Mouse (Mus musculus): Measurements from ENCODE around the gene Cdan1. TPM values are rescaled to one million over a fixed set of nuclear protein-coding genes. Genes with fewer than 3 reads are reported as not detected.

The Cdan1 gene
- polyA plus RNA-seq, 1 experiment from 2014 or later, result 6.3 TPM

GRCm38 (mm10) chr2:120858131-120858530 lies 8.2 kb upstream of the Cdan1 start:
- no peak overlapping the region for H3K4me3 ChIP-seq (ENCODE audit: low read length)
- no peak for ATAC-seq
- WGBS, result 83% methylated on average over 3 of the region's 3 CpGs

DNA sequence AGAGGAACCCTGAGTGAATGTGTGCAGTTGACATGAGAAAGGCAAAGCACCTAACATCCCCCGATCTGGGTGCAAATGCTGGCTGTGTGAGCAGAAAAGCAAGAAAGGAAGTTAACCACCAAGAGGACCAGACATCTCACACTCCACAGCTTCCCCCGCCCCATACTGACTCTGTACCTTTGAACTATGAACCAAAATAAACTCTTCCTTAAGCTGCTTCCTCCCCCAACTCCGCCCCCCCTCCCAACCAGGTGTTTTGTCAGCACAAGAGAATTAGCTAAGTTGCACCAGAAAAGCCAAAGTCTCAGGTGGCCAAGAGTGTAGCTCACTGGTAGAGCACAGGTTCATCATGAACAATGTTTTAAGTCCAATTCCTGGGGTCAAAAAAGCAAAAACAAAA lies 3.2 kb upstream of the Cdan1 start:
- 91% methylated on average over 3 of the region's 3 CpGs for WGBS
- no peak for ATAC-seq
- Histone ChIP-seq H3K4me2 (ENCODE audit: low read length) (no peak overlapping the region), H3K9ac (ENCODE audit: low read depth, low read length) (no peak overlapping the region), H3K4me1 (ENCODE audit: control insufficient read depth, insufficient read depth, low read depth, low read length) (no peaks in the 10 kb centered on the region; the same call in 1 of the 2 replicates), H3K4me3 (ENCODE audit: low read length) (no peak overlapping the region), H3K27ac (ENCODE audit: low read depth, low read length) (no peak overlapping the region), H3K36me3 (ENCODE audit: control insufficient read depth, insufficient read depth, low read length) (no peaks in the 10 kb centered on the region), H3K9me3 (ENCODE audit: control insufficient read depth, low read length) (no peaks in the 10 kb centered on the region), H3K27me3 (replicated peaks; ENCODE audit: control insufficient read depth, insufficient read depth, low read length) (no peaks in the 10 kb centered on the region)

More at GRCm38 (mm10) chr2:120858131-120858530, 8.2 kb upstream of the Cdan1 start:
- Histone ChIP-seq H3K4me1 (ENCODE audit: control insufficient read depth, insufficient read depth, low read depth, low read length) (no peaks in the 10 kb centered on the region), H3K36me3 (ENCODE audit: control insufficient read depth, insufficient read depth, low read length) (peaks cover 12% of the 10 kb centered on the region), H3K9ac (ENCODE audit: low read depth, low read length) (no peak overlapping the region), H3K27ac (ENCODE audit: low read depth, low read length) (no peak overlapping the region), H3K4me2 (ENCODE audit: low read length) (no peak overlapping the region), H3K27me3 (replicated peaks; ENCODE audit: control insufficient read depth, insufficient read depth, low read length) (no peaks in the 10 kb centered on the region), H3K9me3 (ENCODE audit: control insufficient read depth, low read length) (no peaks in the 10 kb centered on the region)

GRCm38 (mm10) chr2:120852626-120853025 lies 2.7 kb upstream of the Cdan1 start:
- no peak overlapping the region for H3K4me3 ChIP-seq (ENCODE audit: low read length)
- no peak overlapping the region for H3K4me2 ChIP-seq (ENCODE audit: low read length)
- H3K4me1 ChIP-seq (ENCODE audit: control insufficient read depth, insufficient read depth, low read depth, low read length), result peaks cover 5% of the 10 kb centered on the region
- no peak overlapping the region for H3K27ac ChIP-seq (ENCODE audit: low read depth, low read length)
- ATAC-seq, result no peak
- no peak overlapping the region for H3K9ac ChIP-seq (ENCODE audit: low read depth, low read length)
- 43% methylated on average over 1 of the region's 1 CpGs for WGBS
- no peaks in the 10 kb centered on the region for H3K27me3 ChIP-seq (replicated peaks; ENCODE audit: control insufficient read depth, insufficient read depth, low read length)
- H3K9me3 ChIP-seq (ENCODE audit: control insufficient read depth, low read length), result no peaks in the 10 kb centered on the region
- no peaks in the 10 kb centered on the region for H3K36me3 ChIP-seq (ENCODE audit: control insufficient read depth, insufficient read depth, low read length)

GRCm38 (mm10) chr2:120850424-120851082 lies 625 bp upstream of the Cdan1 start, which contains the start of gene Ttbk2:
Gene Ttbk2, minus strand, starts transcription at chr2:120850604.
- Histone ChIP-seq H3K27me3 (replicated peaks; ENCODE audit: control insufficient read depth, insufficient read depth, low read length) (no peaks in the 10 kb centered on the region), H3K4me3 (ENCODE audit: low read length) (peak within 1 kb of the TSS; percentile 93), H3K4me2 (ENCODE audit: low read length) (peak within 1 kb of the TSS; percentile 69), H3K4me1 (ENCODE audit: control insufficient read depth, insufficient read depth, low read depth, low read length) (peaks cover 6% of the 10 kb centered on the region), H3K9me3 (ENCODE audit: control insufficient read depth, low read length) (no peaks in the 10 kb centered on the region), H3K36me3 (ENCODE audit: control insufficient read depth, insufficient read depth, low read length) (no peaks in the 10 kb centered on the region), H3K9ac (ENCODE audit: low read depth, low read length) (peak within 1 kb of the TSS; percentile 95), H3K27ac (ENCODE audit: low read depth, low read length) (peak within 1 kb of the TSS; percentile 90)
- under 1% methylated on average over 39 of the region's 39 CpGs for WGBS
- ATAC-seq, result peak; percentile 100

DNA sequence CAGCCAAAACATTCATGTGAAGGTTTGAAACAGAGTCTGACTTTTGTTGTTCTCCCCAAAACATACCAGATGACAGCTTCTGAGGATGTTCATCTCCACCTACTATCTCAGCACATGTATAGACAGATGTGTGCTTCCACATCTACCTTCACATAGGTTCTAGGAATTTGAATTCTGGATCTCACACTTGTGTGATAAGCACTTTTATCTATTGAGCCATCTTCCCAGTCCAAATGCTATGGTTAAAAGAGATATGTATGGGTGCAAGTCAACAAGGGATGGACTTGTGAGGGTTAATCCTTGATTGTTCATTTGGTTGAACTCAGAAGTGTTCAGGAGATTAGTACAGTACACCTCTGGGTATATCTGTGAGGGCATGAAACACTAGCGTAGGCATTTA lies 4.6 kb downstream of the Cdan1 start:
- no peaks in the 10 kb centered on the region for H3K36me3 ChIP-seq (ENCODE audit: control insufficient read depth, insufficient read depth, low read length)
- no peak for ATAC-seq
- no peak overlapping the region for H3K4me2 ChIP-seq (ENCODE audit: low read length)
- no peaks in the 10 kb centered on the region for H3K27me3 ChIP-seq (replicated peaks; ENCODE audit: control insufficient read depth, insufficient read depth, low read length)
- H3K9ac ChIP-seq (ENCODE audit: low read depth, low read length), result no peak overlapping the region
- H3K4me3 ChIP-seq (ENCODE audit: low read length), result no peak overlapping the region
- H3K27ac ChIP-seq (ENCODE audit: low read depth, low read length), result no peak overlapping the region
- H3K9me3 ChIP-seq (ENCODE audit: control insufficient read depth, low read length), result no peaks in the 10 kb centered on the region
- 90% methylated on average over 1 of the region's 1 CpGs for WGBS
- peaks cover 6% of the 10 kb centered on the region for H3K4me1 ChIP-seq (ENCODE audit: control insufficient read depth, insufficient read depth, low read depth, low read length)

- WGBS, result 86% methylated on average over 4 of the region's 4 CpGs
- no peaks in the 10 kb centered on the region for H3K36me3 ChIP-seq (ENCODE audit: control insufficient read depth, insufficient read depth, low read length)
- ATAC-seq, result no peak
Measured at GRCm38 (mm10) chr2:120843990-120844389, 5.9 kb downstream of the Cdan1 start.

DNA sequence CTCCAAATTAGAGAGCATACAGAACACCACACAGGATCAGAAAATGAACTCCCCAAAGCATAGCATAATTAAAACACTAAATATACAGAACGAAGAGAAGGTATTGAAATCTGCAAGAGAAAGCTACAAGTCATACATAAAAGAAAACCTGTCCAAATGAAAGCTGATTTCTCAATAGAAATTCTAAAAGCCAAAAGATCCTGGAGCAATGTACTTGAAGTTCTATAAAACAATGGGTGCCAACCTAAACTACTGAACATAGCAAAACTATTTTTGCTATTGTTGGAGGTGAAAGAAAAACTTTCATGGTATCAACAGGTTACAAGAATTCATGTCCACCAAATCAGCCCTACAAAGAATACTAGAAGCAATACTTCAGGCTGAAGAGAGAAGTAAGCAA lies 8.7 kb downstream of the Cdan1 start:
- H3K4me1 ChIP-seq (ENCODE audit: control insufficient read depth, insufficient read depth, low read depth, low read length), result no peaks in the 10 kb centered on the region
- WGBS, result 84% methylated on average over 1 of the region's 1 CpGs

More at GRCm38 (mm10) chr2:120843990-120844389, 5.9 kb downstream of the Cdan1 start:
- no peak overlapping the region for H3K4me2 ChIP-seq (ENCODE audit: low read length)
- no peaks in the 10 kb centered on the region for H3K27me3 ChIP-seq (replicated peaks; ENCODE audit: control insufficient read depth, insufficient read depth, low read length)
- no peak overlapping the region for H3K27ac ChIP-seq (ENCODE audit: low read depth, low read length)
- no peaks in the 10 kb centered on the region for H3K9me3 ChIP-seq (ENCODE audit: control insufficient read depth, low read length)
- no peak overlapping the region for H3K4me3 ChIP-seq (ENCODE audit: low read length)
- peaks cover 6% of the 10 kb centered on the region for H3K4me1 ChIP-seq (ENCODE audit: control insufficient read depth, insufficient read depth, low read depth, low read length)
- H3K9ac ChIP-seq (ENCODE audit: low read depth, low read length), result no peak overlapping the region

GRCm38 (mm10) chr2:120835167-120835566 lies 14.8 kb downstream of the Cdan1 start:
- Histone ChIP-seq H3K27me3 (replicated peaks; ENCODE audit: control insufficient read depth, insufficient read depth, low read length) (no peaks in the 10 kb centered on the region), H3K9ac (ENCODE audit: low read depth, low read length) (no peak overlapping the region), H3K4me3 (ENCODE audit: low read length) (no peak overlapping the region), H3K4me1 (ENCODE audit: control insufficient read depth, insufficient read depth, low read depth, low read length) (no peaks in the 10 kb centered on the region), H3K4me2 (ENCODE audit: low read length) (no peak overlapping the region), H3K36me3 (ENCODE audit: control insufficient read depth, insufficient read depth, low read length) (no peaks in the 10 kb centered on the region), H3K9me3 (ENCODE audit: control insufficient read depth, low read length) (peaks cover 5% of the 10 kb centered on the region; the same call in 1 of the 2 replicates), H3K27ac (ENCODE audit: low read depth, low read length) (no peak overlapping the region)
- WGBS, result 99% methylated on average over 4 of the region's 4 CpGs
- no peak for ATAC-seq

More for the DNA sequence above, 8.7 kb downstream of the Cdan1 start:
- no peak overlapping the region for H3K4me3 ChIP-seq (ENCODE audit: low read length)
- ATAC-seq, result no peak
- no peaks in the 10 kb centered on the region for H3K36me3 ChIP-seq (ENCODE audit: control insufficient read depth, insufficient read depth, low read length)
- H3K4me2 ChIP-seq (ENCODE audit: low read length), result no peak overlapping the region
- H3K27me3 ChIP-seq (replicated peaks; ENCODE audit: control insufficient read depth, insufficient read depth, low read length), result no peaks in the 10 kb centered on the region
- H3K9ac ChIP-seq (ENCODE audit: low read depth, low read length), result no peak overlapping the region
- no peak overlapping the region for H3K27ac ChIP-seq (ENCODE audit: low read depth, low read length)
- peaks cover 3% of the 10 kb centered on the region; the same call in 1 of the 2 replicates for H3K9me3 ChIP-seq (ENCODE audit: control insufficient read depth, low read length)

DNA sequence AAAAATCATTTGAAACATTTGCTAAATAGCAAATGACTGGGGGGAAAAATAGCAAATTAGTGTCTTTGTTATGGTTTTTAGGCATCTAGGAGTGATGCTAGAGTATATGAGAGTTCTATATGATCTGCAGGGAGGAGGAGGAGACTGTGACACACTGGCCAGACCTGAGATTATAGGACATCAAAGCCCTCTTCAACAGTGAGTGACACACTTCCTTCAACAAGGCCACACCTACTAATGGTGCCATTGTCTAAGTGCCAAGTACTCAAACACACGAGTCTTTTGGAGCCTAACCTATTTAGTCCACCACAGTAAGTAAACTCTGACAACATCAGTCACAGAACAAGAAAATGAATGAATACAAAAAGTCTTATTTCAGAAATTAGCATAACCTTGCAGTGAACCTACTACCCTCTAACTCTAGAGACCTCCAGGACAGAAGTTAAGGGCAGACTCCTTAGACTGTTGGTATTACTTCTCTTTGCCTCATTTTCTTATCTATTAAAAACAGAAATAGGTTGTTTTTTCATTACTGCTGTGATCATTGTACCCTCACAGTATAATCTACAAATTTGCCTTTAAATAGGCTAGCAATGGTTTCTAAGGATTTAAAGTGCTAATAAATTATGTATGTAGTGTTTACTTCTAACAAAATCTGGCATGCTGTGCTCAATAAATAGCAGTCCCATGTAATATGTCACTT lies 22.8 kb downstream of the Cdan1 start:
- Histone ChIP-seq H3K27me3 (replicated peaks; ENCODE audit: control insufficient read depth, insufficient read depth, low read length) (no peaks in the 10 kb centered on the region), H3K4me1 (ENCODE audit: control insufficient read depth, insufficient read depth, low read depth, low read length) (no peaks in the 10 kb centered on the region), H3K4me2 (ENCODE audit: low read length) (no peak overlapping the region), H3K36me3 (ENCODE audit: control insufficient read depth, insufficient read depth, low read length) (no peaks in the 10 kb centered on the region; the same call in 1 of the 2 replicates), H3K4me3 (ENCODE audit: low read length) (no peak overlapping the region), H3K9me3 (ENCODE audit: control insufficient read depth, low read length) (no peaks in the 10 kb centered on the region), H3K27ac (ENCODE audit: low read depth, low read length) (no peak overlapping the region), H3K9ac (ENCODE audit: low read depth, low read length) (no peak overlapping the region)
- 59% methylated on average over 1 of the region's 1 CpGs for WGBS
- no peak for ATAC-seq

Measured in hindbrain, embryonic 16.5 days (tissue).